Mouse (Mus musculus): ENCODE measurements at regions not wholly inside any gene's neighbourhood (a gene's known extent, or its start where the extent isn't known, plus 50 kb on each side); places are given as distances from the start of the nearest gene placed in this dataset.

- DNase-seq: no peak
- intact Hi-C loops (cut with DNase I; ENCODE audit: low total_unique reads): no loop called here
Measured at GRCm38 (mm10) chr4:62806786-62807185, 158.6 kb upstream of the Zfp618 start.

- DNase-seq: no peak
- intact Hi-C loops (cut with DNase I; ENCODE audit: low total_unique reads): no loop called here
Measured at GRCm38 (mm10) chr4:62807926-62808552, 157.3 kb upstream of the Zfp618 start.

GRCm38 (mm10) chr4:62808553-62808950 is 156.8 kb upstream of the Zfp618 start:
- intact Hi-C loops (cut with DNase I; ENCODE audit: low total_unique reads): no loop called here
- no peak for DNase-seq

GRCm38 (mm10) chr4:62809048-62809447 is 156.3 kb upstream of the Zfp618 start:
- DNase-seq: no peak
- intact Hi-C loops (cut with DNase I; ENCODE audit: low total_unique reads): no loop called here

GRCm38 (mm10) chr4:62819889-62820288 is 145.5 kb upstream of the Zfp618 start:
- intact Hi-C loops (cut with DNase I; ENCODE audit: low total_unique reads): loop anchor here (5.0 kb wide), 1 partner anchor 297 kb away; no protein-coding TSS in a partner anchor

GRCm38 (mm10) chr4:62821288-62821687 is 144.1 kb upstream of the Zfp618 start:
- no peak for DNase-seq
- intact Hi-C loops (cut with DNase I; ENCODE audit: low total_unique reads): loop anchor here (5.0 kb wide), 1 partner anchor 296 kb away; no protein-coding TSS in a partner anchor

More at GRCm38 (mm10) chr4:62819889-62820288, 145.5 kb upstream of the Zfp618 start:
- no peak for DNase-seq

- peak; percentile 61 for DNase-seq
- intact Hi-C loops (cut with DNase I; ENCODE audit: low total_unique reads): loop anchor here (5.0 kb wide), 1 partner anchor 295 kb away; no protein-coding TSS in a partner anchor
Measured at GRCm38 (mm10) chr4:62822568-62822967, 142.8 kb upstream of the Zfp618 start.

- intact Hi-C loops (cut with DNase I; ENCODE audit: low total_unique reads): loop anchor here (5.0 kb wide), 1 partner anchor 294 kb away; no protein-coding TSS in a partner anchor
- no peak for DNase-seq
Measured at GRCm38 (mm10) chr4:62823082-62823481, 142.3 kb upstream of the Zfp618 start.

- intact Hi-C loops (cut with DNase I; ENCODE audit: low total_unique reads): loop anchor here (5.0 kb wide), 1 partner anchor 294 kb away; no protein-coding TSS in a partner anchor
- no peak for DNase-seq
Measured at GRCm38 (mm10) chr4:62823555-62824250, 141.7 kb upstream of the Zfp618 start.

GRCm38 (mm10) chr4:62824581-62824980 is 140.8 kb upstream of the Zfp618 start:
- intact Hi-C loops (cut with DNase I; ENCODE audit: low total_unique reads): loop anchor here (5.0 kb wide), 1 partner anchor 293 kb away; no protein-coding TSS in a partner anchor

GRCm38 (mm10) chr4:62825256-62825655 is 140.1 kb upstream of the Zfp618 start:
- DNase-seq: no peak
- intact Hi-C loops (cut with DNase I; ENCODE audit: low total_unique reads): no loop called here

More at GRCm38 (mm10) chr4:62824581-62824980, 140.8 kb upstream of the Zfp618 start:
- no peak for DNase-seq

GRCm38 (mm10) chr4:62828963-62829362 is 136.4 kb upstream of the Zfp618 start:
- no peak for DNase-seq
- intact Hi-C loops (cut with DNase I; ENCODE audit: low total_unique reads): no loop called here

- intact Hi-C loops (cut with DNase I; ENCODE audit: low total_unique reads): no loop called here
- DNase-seq: peak; percentile 23
Measured at GRCm38 (mm10) chr4:62833944-62834343, 131.4 kb upstream of the Zfp618 start.

GRCm38 (mm10) chr4:62836875-62837274 is 128.5 kb upstream of the Zfp618 start:
- no peak for DNase-seq
- intact Hi-C loops (cut with DNase I; ENCODE audit: low total_unique reads): no loop called here

GRCm38 (mm10) chr4:62850526-62850925 is 114.8 kb upstream of the Zfp618 start:
- intact Hi-C loops (cut with DNase I; ENCODE audit: low total_unique reads): no loop called here
- peak; percentile 13 for DNase-seq

- intact Hi-C loops (cut with DNase I; ENCODE audit: low total_unique reads): no loop called here
Measured at GRCm38 (mm10) chr4:62853335-62853734, 112.0 kb upstream of the Zfp618 start.

GRCm38 (mm10) chr4:62856406-62856805 is 109.0 kb upstream of the Zfp618 start:
- intact Hi-C loops (cut with DNase I; ENCODE audit: low total_unique reads): no loop called here
- no peak for DNase-seq

More at GRCm38 (mm10) chr4:62853335-62853734, 112.0 kb upstream of the Zfp618 start:
- no peak for DNase-seq

GRCm38 (mm10) chr4:62862756-62863155 is 102.6 kb upstream of the Zfp618 start:
- DNase-seq: no peak
- intact Hi-C loops (cut with DNase I; ENCODE audit: low total_unique reads): no loop called here

GRCm38 (mm10) chr4:62870391-62870983 is 94.9 kb upstream of the Zfp618 start:
- DNase-seq: peak; percentile 21
- intact Hi-C loops (cut with DNase I; ENCODE audit: low total_unique reads): no loop called here

GRCm38 (mm10) chr4:62872562-62872961 is 92.8 kb upstream of the Zfp618 start:
- no peak for DNase-seq
- intact Hi-C loops (cut with DNase I; ENCODE audit: low total_unique reads): no loop called here
